ENCODE assay signal across 12 mouse cellular contexts in genomic region chr14:34215451-34216127, GRCm38 (mm10). TPM values are rescaled to one million over a fixed set of nuclear protein-coding genes. Genes with fewer than 3 reads are reported as not detected.
DNase-seq lines count a peak whose midpoint lies in the region; ATAC-seq and TF ChIP-seq lines count a peak whose summit lies in the region.
"Had no signal": no experiment of that assay in that cellular context is flagged by ENCODE, and none has a peak within 500 bp of the region (broad histone marks: within the 10 kb centered on the region; RNA-seq: fewer than 3 reads in every experiment).

No protein-coding gene starts in this region.

- TF ChIP-seq CTCF in forebrain, postnatal 0 days (IDR thresholded peaks at IDR 0.05; ENCODE audit: low read depth) = no peak
- TF ChIP-seq CTCF in midbrain, postnatal 0 days (IDR thresholded peaks at IDR 0.05) = no peak
- no peak for TF ChIP-seq CTCF in kidney, postnatal 0 days (IDR thresholded peaks at IDR 0.05; ENCODE audit: low read depth)
- no peak for TF ChIP-seq CTCF in thymus, adult 2 months (IDR thresholded peaks at IDR 0.05; ENCODE audit: borderline replicate concordance, control insufficient read depth, extremely low read depth, insufficient read depth, low read length, poor library complexity)

- ATAC-seq in forebrain, postnatal 0 days = peak; percentile 43
- ATAC-seq in midbrain, postnatal 0 days (ENCODE audit: low FRiP score) = no peak
- no peak for ATAC-seq in midbrain, embryonic 11.5 days (ENCODE audit: low FRiP score)
- 0 out of 2 replicates have a peak, but pooled peaks have one; percentile 67 for ATAC-seq in kidney, postnatal 0 days (replicated peaks; ENCODE audit: low FRiP score, low read depth)
- ATAC-seq in stomach, embryonic 16.5 days (ENCODE audit: insufficient read depth, low FRiP score) = 0 out of 2 replicates have a peak, but pooled peaks have one; percentile 75
- ATAC-seq: CD4-positive, CD25-positive, alpha-beta regulatory T cell, adult 4 months had no signal

- H3K27me3 ChIP-seq in forebrain, postnatal 0 days (ENCODE audit: insufficient read depth, low read length) = peaks cover 7% of the 10 kb centered on the region; the same call in 1 of the 2 replicates
- peaks cover 30% of the 10 kb centered on the region for H3K27me3 ChIP-seq in forebrain, embryonic 10.5 days (ENCODE audit: poor library complexity, severe bottlenecking)
- H3K27me3 ChIP-seq in midbrain, postnatal 0 days (ENCODE audit: insufficient read depth, low read length) = peaks cover 9% of the 10 kb centered on the region; the same call in 1 of the 2 replicates
- peaks cover 5% of the 10 kb centered on the region for H3K27me3 ChIP-seq in midbrain, embryonic 11.5 days (ENCODE audit: control insufficient read depth, insufficient read depth, low read length)
- H3K27me3 ChIP-seq in kidney, postnatal 0 days (ENCODE audit: insufficient read depth, low read length) = peaks cover 7% of the 10 kb centered on the region; the same call in 1 of the 2 replicates
- H3K27me3 ChIP-seq in stomach, embryonic 16.5 days (ENCODE audit: control insufficient read depth, insufficient read depth, low read length) = peaks cover 19% of the 10 kb centered on the region
- no peaks in the 10 kb centered on the region; the same call in 1 of the 2 replicates for H3K27me3 ChIP-seq in thymus, adult 2 months (ENCODE audit: control insufficient read depth, insufficient read depth, low read length)

- no peak overlapping the region for H3K27ac ChIP-seq in forebrain, postnatal 0 days (ENCODE audit: low read depth, low read length)
- no peak overlapping the region for H3K27ac ChIP-seq in forebrain, embryonic 10.5 days
- no peak overlapping the region for H3K27ac ChIP-seq in midbrain, postnatal 0 days (ENCODE audit: low read depth, low read length)
- no peak overlapping the region for H3K27ac ChIP-seq in midbrain, embryonic 11.5 days (ENCODE audit: low read depth, low read length)
- H3K27ac ChIP-seq in kidney, postnatal 0 days = no peak overlapping the region
- H3K27ac ChIP-seq in stomach, embryonic 16.5 days (ENCODE audit: low read length) = no peak overlapping the region
- H3K27ac ChIP-seq in thymus, adult 2 months (ENCODE audit: control insufficient read depth, insufficient read depth, low read length) = no peak overlapping the region
- H3K27ac ChIP-seq: neural tube, embryonic 15.5 days had no signal

- no peaks in the 10 kb centered on the region for H3K4me1 ChIP-seq in forebrain, postnatal 0 days (ENCODE audit: insufficient read depth)
- peaks cover 7% of the 10 kb centered on the region for H3K4me1 ChIP-seq in forebrain, embryonic 10.5 days
- H3K4me1 ChIP-seq in midbrain, postnatal 0 days (ENCODE audit: insufficient read depth, low read length) = no peaks in the 10 kb centered on the region
- H3K4me1 ChIP-seq in midbrain, embryonic 11.5 days (ENCODE audit: control insufficient read depth, insufficient read depth, low read length) = no peaks in the 10 kb centered on the region
- peaks cover 6% of the 10 kb centered on the region for H3K4me1 ChIP-seq in kidney, postnatal 0 days (replicated peaks; ENCODE audit: insufficient read depth, low read length)
- peaks cover 6% of the 10 kb centered on the region; the same call in 1 of the 2 replicates for H3K4me1 ChIP-seq in stomach, embryonic 16.5 days (ENCODE audit: control insufficient read depth, insufficient read depth, low read length)
- H3K4me1 ChIP-seq in thymus, adult 2 months (replicated peaks; ENCODE audit: control insufficient read depth, insufficient read depth, low read length) = no peaks in the 10 kb centered on the region

- H3K4me2 ChIP-seq in forebrain, postnatal 0 days (ENCODE audit: low read depth) = no peak overlapping the region
- H3K4me2 ChIP-seq in midbrain, postnatal 0 days (ENCODE audit: low read depth, low read length, poor library complexity, severe bottlenecking) = no peak overlapping the region
- H3K4me2 ChIP-seq in midbrain, embryonic 11.5 days = no peak overlapping the region
- H3K4me2 ChIP-seq in kidney, postnatal 0 days (ENCODE audit: low read length) = no peak overlapping the region
- H3K4me2 ChIP-seq in stomach, embryonic 16.5 days (ENCODE audit: low read depth, low read length) = no peak overlapping the region
- H3K4me2 ChIP-seq: neural tube, embryonic 15.5 days had no signal

- no peaks in the 10 kb centered on the region for H3K36me3 ChIP-seq in forebrain, postnatal 0 days (ENCODE audit: insufficient read depth)
- H3K36me3 ChIP-seq in forebrain, embryonic 10.5 days (replicated peaks) = no peaks in the 10 kb centered on the region
- H3K36me3 ChIP-seq in midbrain, postnatal 0 days (ENCODE audit: insufficient read depth, low read length) = no peaks in the 10 kb centered on the region
- H3K36me3 ChIP-seq in midbrain, embryonic 11.5 days (ENCODE audit: control insufficient read depth, insufficient read depth, low read length) = no peaks in the 10 kb centered on the region
- no peaks in the 10 kb centered on the region for H3K36me3 ChIP-seq in kidney, postnatal 0 days (ENCODE audit: insufficient read depth, low read length)
- no peaks in the 10 kb centered on the region for H3K36me3 ChIP-seq in stomach, embryonic 16.5 days (ENCODE audit: control insufficient read depth, insufficient read depth, low read length)
- no peaks in the 10 kb centered on the region for H3K36me3 ChIP-seq in thymus, adult 2 months (ENCODE audit: control insufficient read depth, insufficient read depth, low read length)
- H3K36me3 ChIP-seq: neural tube, embryonic 15.5 days had no signal

- DNase-seq in forebrain, postnatal 0 days = peak; percentile 28
- no peak for DNase-seq in forebrain, embryonic 10.5 days (ENCODE audit: extremely low spot score, low spot score)
- DNase-seq in midbrain, postnatal 0 days (ENCODE audit: low spot score) = peak; percentile 47
- DNase-seq in midbrain, embryonic 11.5 days (ENCODE audit: low spot score, missing footprints) = no peak
- DNase-seq in kidney, postnatal 0 days (ENCODE audit: low spot score) = peak; percentile 82
- no peak for DNase-seq in thymus, adult 2 months
- no peak for DNase-seq in urinary bladder, adult 2 months (ENCODE audit: low spot score)
- DNase-seq: gastrocnemius, postnatal 10 days had no signal

- TF ChIP-seq POLR2A in thymus, adult 2 months (IDR thresholded peaks at IDR 0.05; ENCODE audit: control insufficient read depth, extremely low read depth, insufficient read depth, low read length, poor library complexity) = no peak

- H3K9me3 ChIP-seq in forebrain, postnatal 0 days (ENCODE audit: low read length) = no peaks in the 10 kb centered on the region
- H3K9me3 ChIP-seq in forebrain, embryonic 10.5 days = no peaks in the 10 kb centered on the region
- H3K9me3 ChIP-seq in midbrain, postnatal 0 days (ENCODE audit: low read length) = no peaks in the 10 kb centered on the region
- H3K9me3 ChIP-seq in midbrain, embryonic 11.5 days (ENCODE audit: control insufficient read depth, low read length) = no peaks in the 10 kb centered on the region
- H3K9me3 ChIP-seq in kidney, postnatal 0 days (replicated peaks; ENCODE audit: low read length) = no peaks in the 10 kb centered on the region
- no peaks in the 10 kb centered on the region for H3K9me3 ChIP-seq in stomach, embryonic 16.5 days (replicated peaks; ENCODE audit: control insufficient read depth, low read length)
- H3K9me3 ChIP-seq: neural tube, embryonic 15.5 days had no signal

- no peak overlapping the region for H3K4me3 ChIP-seq in forebrain, postnatal 0 days (ENCODE audit: low read depth, low read length)
- H3K4me3 ChIP-seq in forebrain, embryonic 10.5 days = no peak overlapping the region
- H3K4me3 ChIP-seq in midbrain, postnatal 0 days (ENCODE audit: low read depth, low read length) = no peak overlapping the region
- no peak overlapping the region for H3K4me3 ChIP-seq in midbrain, embryonic 11.5 days (ENCODE audit: low read depth, low read length)
- H3K4me3 ChIP-seq in kidney, postnatal 0 days (replicated peaks; ENCODE audit: low read depth, low read length) = no peak overlapping the region
- no peak overlapping the region for H3K4me3 ChIP-seq in stomach, embryonic 16.5 days (replicated peaks; ENCODE audit: low read length)
- no peak overlapping the region for H3K4me3 ChIP-seq in thymus, adult 2 months (ENCODE audit: control insufficient read depth, insufficient read depth, low read length)
- H3K4me3 ChIP-seq: neural tube, embryonic 15.5 days had no signal

- 59% methylated on average over 6 of the region's 6 CpGs for WGBS in forebrain, postnatal 0 days
- 82% methylated on average over 6 of the region's 6 CpGs for WGBS in forebrain, embryonic 10.5 days
- WGBS in midbrain, postnatal 0 days = 63% methylated on average over 6 of the region's 6 CpGs
- WGBS in midbrain, embryonic 11.5 days = 78% methylated on average over 6 of the region's 6 CpGs
- 36% methylated on average over 6 of the region's 6 CpGs for WGBS in kidney, postnatal 0 days
- 60% methylated on average over 6 of the region's 6 CpGs for WGBS in stomach, embryonic 16.5 days
- 87% methylated on average over 6 of the region's 6 CpGs for WGBS in thymus, adult 2 months

- no peak overlapping the region for H3K9ac ChIP-seq in forebrain, postnatal 0 days
- no peak overlapping the region for H3K9ac ChIP-seq in midbrain, postnatal 0 days (replicated peaks; ENCODE audit: low read length, poor library complexity, severe bottlenecking)
- no peak overlapping the region for H3K9ac ChIP-seq in midbrain, embryonic 11.5 days (ENCODE audit: low read length)
- no peak overlapping the region for H3K9ac ChIP-seq in kidney, postnatal 0 days (ENCODE audit: low read depth, low read length)
- no peak overlapping the region for H3K9ac ChIP-seq in stomach, embryonic 16.5 days (ENCODE audit: low read length)
- H3K9ac ChIP-seq: neural tube, embryonic 15.5 days had no signal

RNA-seq across cellular contexts. Expression of gene Syt15, which starts 3.8 kb away (rescaled TPM):
- total RNA-seq in forebrain, postnatal 0 days (2014; rRNA removed) = 1.0 and 1.5 TPM in 2 replicates
- 0.35 and 0.65 TPM in 2 replicates for polyA plus RNA-seq in forebrain, postnatal 0 days (2015; fragmentation: Nextera tagmentation; extraction: Ambion mirVana)
- 0.06 and 0.10 TPM in 2 replicates for polyA plus RNA-seq in forebrain, embryonic 10.5 days (2016; fragmentation: Nextera tagmentation; extraction: Ambion mirVana)
- total RNA-seq in midbrain, postnatal 0 days (2014; rRNA removed) = 2.1 and 2.6 TPM in 2 replicates
- polyA plus RNA-seq in midbrain, postnatal 0 days (2015; fragmentation: Nextera tagmentation; extraction: Ambion mirVana) = 0.80 and 0.96 TPM in 2 replicates
- 0.10 and 0.11 TPM in 2 replicates for polyA plus RNA-seq in midbrain, embryonic 11.5 days (2014; fragmentation: Nextera tagmentation; extraction: Ambion mirVana)
- polyA plus RNA-seq in kidney, postnatal 0 days (2015; fragmentation: Nextera tagmentation; extraction: Ambion mirVana) = 0.76 and 0.80 TPM in 2 replicates
- polyA plus RNA-seq in stomach, embryonic 16.5 days (2015; fragmentation: Nextera tagmentation; extraction: Ambion mirVana) = 1.4 and 1.6 TPM in 2 replicates
- 1.3 and 1.5 TPM in 2 replicates for polyA plus RNA-seq in thymus, adult 2 months (2012; rRNA removed)
- polyA plus RNA-seq in urinary bladder, adult 2 months (2012; rRNA removed) = 10.6 and 13.7 TPM in 2 replicates
- total RNA-seq: common myeloid progenitor, adult 5-6 weeks had no signal

RNA-seq across cellular contexts. Expression of gene Gprin2, which starts 14.1 kb away (rescaled TPM):
- total RNA-seq in forebrain, postnatal 0 days (2014; rRNA removed) = 23.3 and 26.0 TPM in 2 replicates
- 6.9 and 8.0 TPM in 2 replicates for polyA plus RNA-seq in forebrain, postnatal 0 days (2015; fragmentation: Nextera tagmentation; extraction: Ambion mirVana)
- polyA plus RNA-seq in forebrain, embryonic 10.5 days (2016; fragmentation: Nextera tagmentation; extraction: Ambion mirVana) = 0.32 and 0.33 TPM in 2 replicates
- total RNA-seq in midbrain, postnatal 0 days (2014; rRNA removed) = 44.6 and 49.3 TPM in 2 replicates
- polyA plus RNA-seq in midbrain, postnatal 0 days (2015; fragmentation: Nextera tagmentation; extraction: Ambion mirVana) = 7.2 and 7.7 TPM in 2 replicates
- 0.39 and 0.60 TPM in 2 replicates for polyA plus RNA-seq in midbrain, embryonic 11.5 days (2014; fragmentation: Nextera tagmentation; extraction: Ambion mirVana)
- polyA plus RNA-seq in kidney, postnatal 0 days (2015; fragmentation: Nextera tagmentation; extraction: Ambion mirVana) = 0.62 and 0.79 TPM in 2 replicates
- 0.29 and 0.31 TPM in 2 replicates for polyA plus RNA-seq in stomach, embryonic 16.5 days (2015; fragmentation: Nextera tagmentation; extraction: Ambion mirVana)
- polyA plus RNA-seq in thymus, adult 2 months (2012; rRNA removed) = 0.05 and 0.08 TPM in 2 replicates
- polyA plus RNA-seq in urinary bladder, adult 2 months (2012; rRNA removed) = 0.30 and 0.72 TPM in 2 replicates
- total RNA-seq: common myeloid progenitor, adult 5-6 weeks had no signal

Comparison
In these comparisons a context has a peak if more than half of its experiments do, and no peak if none do; other contexts are left out.
1. DNase-seq: peak in forebrain, postnatal 0 days (single experiment), midbrain, postnatal 0 days (single experiment) and kidney, postnatal 0 days (single experiment); none in forebrain, embryonic 10.5 days (single experiment), midbrain, embryonic 11.5 days (single experiment), thymus, adult 2 months (single experiment) and urinary bladder, adult 2 months (single experiment).
2. ATAC-seq: peak in forebrain, postnatal 0 days (single experiment), kidney, postnatal 0 days (single experiment) and stomach, embryonic 16.5 days (single experiment); none in midbrain, postnatal 0 days (single experiment) and midbrain, embryonic 11.5 days (single experiment).